Mouse (Mus musculus) cerebellum, postnatal 10 days (tissue): ENCODE measurements around the gene Apba2.
A peak's percentile ranks its signal among the peaks of the same experiment; 100 is the strongest.

Experiments used
- DNase-seq, 2 experiments: peaks; one replicate each; pipeline ENCODE4 v3.0.0; 2021; ENCODE audit warnings: mixed read lengths in 2 of 2

Gene Apba2

GRCm38 (mm10) chr7:64531297-64531696 is 29.8 kb downstream of the Apba2 start:
- DNase-seq = no peak

GRCm38 (mm10) chr7:64533374-64533773 is 31.9 kb downstream of the Apba2 start:
- DNase-seq = no peak

GRCm38 (mm10) chr7:64535269-64535668 is 33.8 kb downstream of the Apba2 start:
- DNase-seq = no peak

DNA sequence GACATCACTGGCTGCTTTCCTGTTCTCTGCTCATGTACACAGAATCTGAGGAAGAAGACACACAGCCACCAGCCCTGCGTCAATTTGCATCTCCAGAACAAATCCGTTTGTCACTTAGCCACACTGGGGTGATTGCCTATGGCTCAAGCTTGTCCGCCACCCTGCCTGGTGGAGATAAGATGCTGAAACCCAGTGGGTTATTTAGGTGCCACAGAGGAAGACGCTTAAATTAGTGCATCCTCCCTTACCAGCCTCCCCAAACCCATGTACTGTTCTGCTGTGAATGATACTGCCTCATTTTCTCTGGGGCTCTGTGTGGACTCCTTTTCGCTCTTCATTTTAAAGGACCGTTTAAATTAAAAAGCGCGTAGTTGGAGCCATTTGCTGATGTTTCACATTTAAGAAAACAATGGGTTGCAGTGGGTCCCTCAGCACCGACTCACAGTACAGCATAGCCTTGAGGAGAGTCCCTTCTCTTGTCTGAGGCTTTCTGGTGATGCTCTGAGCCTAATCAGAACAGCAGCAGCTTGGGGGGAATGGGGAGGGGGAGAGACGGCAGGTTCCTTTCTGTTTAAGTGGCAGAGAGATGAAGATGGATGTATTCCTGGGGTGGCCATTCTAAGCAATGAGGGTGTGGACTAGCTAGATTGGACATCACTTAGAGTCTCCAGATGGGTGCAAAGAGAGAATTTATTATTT is 38.1 kb downstream of the Apba2 start:
- no peak for DNase-seq

DNA sequence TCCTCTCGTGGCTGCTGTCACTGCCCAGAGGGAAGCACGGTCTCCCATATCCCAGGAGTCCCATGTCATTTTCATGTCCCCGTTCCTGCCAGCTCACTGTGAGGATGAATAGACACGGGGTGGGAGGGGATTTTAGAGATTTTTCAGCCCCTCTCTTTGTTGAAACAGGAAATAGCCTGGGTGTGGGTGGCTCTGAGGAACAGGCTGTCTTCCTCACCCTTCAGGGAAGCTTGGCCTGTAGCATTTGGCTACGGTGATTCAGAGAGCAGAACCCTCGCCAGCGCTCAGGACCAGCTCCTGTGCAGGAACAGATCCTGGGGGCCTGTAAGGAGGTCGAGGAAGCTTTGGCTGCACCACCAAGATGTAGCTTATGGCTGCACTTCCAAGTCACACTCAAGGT is 45.3 kb downstream of the Apba2 start:
- DNase-seq = no peak

- DNase-seq = peak; percentile 78 to 85
Observed at GRCm38 (mm10) chr7:64550856-64551255, 49.4 kb downstream of the Apba2 start.

DNA sequence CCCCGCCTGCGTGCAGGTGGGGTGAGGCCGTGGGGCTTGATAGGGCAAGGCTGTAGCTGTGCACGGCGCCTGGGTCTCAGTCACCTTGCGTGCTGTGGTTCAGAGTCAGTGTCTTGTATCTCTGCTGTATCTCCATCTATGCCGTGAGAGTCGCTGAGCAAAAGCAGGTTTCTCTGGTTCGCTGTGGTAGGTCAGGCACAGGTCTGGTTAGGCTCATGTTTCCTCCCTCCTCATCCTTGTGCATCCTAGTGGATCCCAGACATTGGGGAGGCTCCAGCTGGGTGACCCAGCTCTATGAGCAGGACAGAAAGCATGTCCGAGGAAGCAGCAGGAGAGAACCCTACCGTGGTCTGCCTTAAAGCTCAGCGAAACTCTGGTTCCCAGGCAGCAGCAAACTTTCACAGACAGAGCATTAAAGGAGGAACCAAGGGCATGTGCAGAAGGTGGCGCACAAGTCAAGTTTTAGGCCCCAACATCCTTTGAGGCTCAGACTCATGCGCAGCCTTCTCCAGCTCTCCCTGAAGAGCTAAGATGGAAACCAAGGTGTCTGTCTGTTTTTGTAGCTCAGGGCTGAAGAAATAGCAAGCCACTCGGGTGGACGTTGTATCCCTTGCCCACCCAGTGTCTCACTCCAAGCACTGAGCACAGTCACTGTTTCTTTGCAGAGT is 51.2 kb downstream of the Apba2 start:
- DNase-seq = no peak

DNA sequence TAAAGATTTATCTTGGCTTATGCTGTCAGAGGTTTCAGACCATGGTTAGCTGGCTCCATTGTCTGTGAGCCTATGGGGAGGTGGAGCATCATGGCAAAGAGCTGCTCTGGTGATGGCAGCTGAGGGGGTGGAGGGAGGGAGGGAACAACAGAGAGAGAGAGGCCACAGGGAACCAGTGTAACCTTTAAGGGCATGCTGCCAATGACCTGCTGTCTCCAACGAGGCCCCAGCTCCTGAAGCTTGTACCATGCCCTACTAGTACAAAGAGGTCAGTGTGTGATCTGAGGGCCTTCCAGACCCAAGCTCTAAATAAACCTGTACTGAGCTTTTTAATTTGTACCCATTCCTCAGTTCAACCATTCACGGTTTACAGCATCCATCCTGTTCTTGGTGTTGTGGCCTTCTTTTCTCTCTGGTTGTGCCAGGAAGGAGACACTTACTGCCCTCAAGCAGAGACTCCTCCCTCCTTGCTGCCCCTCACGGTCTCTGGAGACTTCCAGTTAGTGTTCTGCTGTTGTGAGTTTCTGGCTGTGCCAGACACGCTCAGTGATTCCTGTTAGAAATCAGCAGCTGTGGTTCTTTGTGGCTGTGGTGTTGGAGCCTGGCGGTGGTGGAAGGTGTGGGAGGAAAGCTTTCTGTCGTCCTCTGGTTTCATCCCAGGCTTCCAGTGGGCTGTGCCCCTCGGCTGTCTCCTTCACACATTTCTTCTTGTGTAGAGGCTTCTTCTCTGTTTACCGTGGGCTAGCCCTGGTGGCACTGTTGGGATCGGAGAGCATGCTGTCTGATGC is 60.4 kb downstream of the Apba2 start:
- peak in 1 of 2 experiments; percentile 45 for DNase-seq

GRCm38 (mm10) chr7:64564891-64565571 is 63.5 kb downstream of the Apba2 start:
- DNase-seq = no peak

- no peak for DNase-seq
Observed at GRCm38 (mm10) chr7:64566371-64567243, 65.1 kb downstream of the Apba2 start.

- no peak for DNase-seq
Observed at GRCm38 (mm10) chr7:64568722-64569121, 67.2 kb downstream of the Apba2 start.

DNA sequence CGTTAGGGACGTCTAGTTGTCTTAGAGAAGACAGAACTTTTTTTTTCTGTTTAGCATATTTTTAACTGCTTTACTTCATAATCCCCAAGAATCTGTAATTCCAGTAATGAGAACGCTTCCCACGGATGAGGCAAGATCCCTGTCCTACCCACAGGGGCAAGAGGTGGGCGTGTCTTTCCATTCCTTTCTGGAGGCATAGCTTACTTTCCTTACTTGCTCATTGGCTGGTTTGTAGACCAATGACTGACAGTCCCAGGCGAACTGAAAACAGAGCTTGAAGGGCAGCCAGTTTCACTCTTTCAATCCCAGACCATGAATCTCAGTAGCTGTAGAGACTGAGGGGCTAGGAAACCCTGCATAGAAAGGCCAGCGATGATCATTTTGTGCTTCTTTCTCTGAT is 68.2 kb downstream of the Apba2 start:
- no peak for DNase-seq

- no peak for DNase-seq
Observed at GRCm38 (mm10) chr7:64570914-64571313, 69.4 kb downstream of the Apba2 start.

DNA sequence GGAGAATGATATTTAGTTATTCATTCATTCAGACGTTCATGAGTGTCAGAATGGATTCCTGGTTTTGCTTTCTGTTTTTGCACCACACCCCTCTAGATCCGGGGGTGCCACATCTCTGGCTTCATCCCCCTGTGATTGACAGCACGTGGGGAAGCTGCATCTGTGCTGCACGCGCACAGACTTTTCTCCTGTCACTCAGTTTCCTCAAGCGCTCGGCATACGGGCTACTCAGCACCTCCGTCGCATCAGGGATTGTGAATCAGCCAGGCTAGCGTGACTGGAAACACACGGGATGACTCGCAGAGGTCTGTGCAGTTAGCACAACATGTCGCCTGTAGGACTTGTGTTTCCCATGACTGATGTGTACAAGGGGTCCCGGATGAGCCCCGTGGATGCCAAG is 72.6 kb downstream of the Apba2 start:
- DNase-seq = no peak

- DNase-seq = no peak
Observed at GRCm38 (mm10) chr7:64576519-64576951, 75.0 kb downstream of the Apba2 start.

GRCm38 (mm10) chr7:64578176-64578575 is 76.7 kb downstream of the Apba2 start:
- peak in 1 of 2 experiments; percentile 48 for DNase-seq

DNA sequence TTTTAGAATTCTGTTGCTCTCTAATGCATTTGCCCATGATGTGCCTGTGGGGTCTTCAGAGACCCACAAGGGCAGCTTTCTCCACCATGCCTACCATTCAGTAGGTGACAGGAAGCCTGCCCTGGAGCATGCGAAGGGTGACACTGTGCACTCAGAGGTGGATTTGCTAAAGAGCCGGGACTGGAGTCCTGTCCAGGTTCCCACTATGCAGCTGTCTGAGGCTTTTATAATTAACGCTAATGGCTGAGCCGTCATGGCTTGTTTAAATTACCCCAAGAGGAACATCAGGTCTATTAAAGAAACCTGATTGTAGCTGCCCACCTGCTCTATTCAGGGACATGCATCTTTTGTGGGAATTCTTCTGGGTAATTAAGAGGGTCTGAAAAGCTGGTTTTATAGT is 78.4 kb downstream of the Apba2 start:
- no peak for DNase-seq

GRCm38 (mm10) chr7:64580293-64580692 is 78.8 kb downstream of the Apba2 start:
- peak; percentile 24 to 36 for DNase-seq

DNA sequence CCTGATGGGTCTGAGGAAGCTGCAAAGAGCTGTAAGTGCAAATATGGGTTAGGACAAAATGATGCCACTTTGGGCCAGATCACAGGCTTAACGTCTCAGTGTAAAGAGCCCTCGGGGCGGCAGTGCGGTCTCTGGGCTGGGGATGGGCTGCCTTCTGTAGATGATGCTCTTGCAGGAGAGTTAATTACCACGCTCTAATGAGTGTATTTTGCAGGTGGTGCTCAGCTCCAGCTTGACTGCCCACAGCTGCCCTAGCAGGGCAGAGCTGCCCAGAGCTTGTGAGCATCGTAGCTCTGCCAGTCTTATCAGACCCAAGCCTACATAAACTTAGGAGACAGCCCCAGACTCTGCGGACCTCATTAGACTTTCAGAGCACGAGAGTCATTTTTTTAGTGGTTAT is 80.9 kb downstream of the Apba2 start:
- no peak for DNase-seq

GRCm38 (mm10) chr7:64583670-64584121 is 82.2 kb downstream of the Apba2 start:
- DNase-seq = no peak

DNA sequence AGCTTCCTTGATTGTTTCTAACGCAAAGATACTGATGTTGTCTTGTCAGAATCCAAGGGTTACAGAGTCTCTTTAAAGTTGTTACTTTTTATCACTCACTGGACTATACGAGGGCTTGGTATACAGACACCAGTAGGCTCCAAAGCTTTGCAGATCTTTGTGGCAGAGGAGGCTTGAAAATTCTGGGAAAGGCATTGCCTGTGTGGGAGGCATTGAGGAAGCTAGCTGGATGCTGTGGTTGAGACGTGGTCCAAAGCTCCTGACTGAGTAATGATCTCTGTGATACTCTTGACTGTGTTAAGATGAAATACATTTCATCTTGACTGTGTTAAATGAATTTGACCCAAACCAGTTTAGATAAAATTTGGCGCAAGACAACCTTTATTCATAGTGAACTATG is 84.6 kb downstream of the Apba2 start:
- no peak for DNase-seq

DNA sequence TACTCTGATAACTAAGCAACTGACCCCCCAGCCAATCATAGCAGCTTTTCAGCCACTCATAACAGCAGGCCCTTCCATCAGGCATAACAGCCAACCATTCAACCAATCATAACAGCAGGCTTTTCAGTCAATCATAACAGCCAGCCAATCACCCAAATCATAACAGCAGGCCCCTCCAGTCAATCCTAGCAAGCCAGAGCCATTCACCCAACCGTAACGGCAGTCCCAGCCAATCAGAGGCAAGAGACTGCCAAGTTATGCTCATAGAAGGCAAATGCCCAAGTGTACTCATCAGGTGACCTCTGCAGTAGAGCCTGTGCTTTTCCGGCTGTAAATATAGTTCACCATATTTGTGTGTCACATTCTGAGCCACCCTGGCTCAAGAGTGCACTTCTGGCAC is 85.1 kb downstream of the Apba2 start:
- peak; percentile 67 to 69 for DNase-seq
